In genomic region chr7:79771561-79772512, GRCm38 (mm10) we compare ENCODE assay signal across 14 mouse cellular contexts. TPM values are rescaled to one million over a fixed set of nuclear protein-coding genes. Genes with fewer than 3 reads are reported as not detected.
DNase-seq lines count a peak whose midpoint lies in the region; ATAC-seq and TF ChIP-seq lines count a peak whose summit lies in the region.
"Had no signal": no experiment of that assay in that cellular context is flagged by ENCODE, and none has a peak within 500 bp of the region (broad histone marks: within the 10 kb centered on the region; RNA-seq: fewer than 3 reads in every experiment).

No protein-coding gene starts in this region.

- WGBS in heart, embryonic 12.5 days = 32% methylated on average over 15 of the region's 15 CpGs
- WGBS in limb, embryonic 15.5 days = 42% methylated on average over 15 of the region's 15 CpGs
- 39% methylated on average over 15 of the region's 15 CpGs for WGBS in limb, embryonic 10.5 days
- 55% methylated on average over 15 of the region's 15 CpGs for WGBS in cerebellum, adult 2 months

- H3K4me2 ChIP-seq in heart, embryonic 12.5 days = peak overlapping the region; percentile 6
- H3K4me2 ChIP-seq in limb, embryonic 15.5 days = no peak overlapping the region
- H3K4me2 ChIP-seq: liver, embryonic 13.5 days had no signal

- no peaks in the 10 kb centered on the region for H3K9me3 ChIP-seq in heart, embryonic 12.5 days (replicated peaks)
- H3K9me3 ChIP-seq in limb, embryonic 15.5 days = no peaks in the 10 kb centered on the region
- H3K9me3 ChIP-seq in limb, embryonic 10.5 days (replicated peaks) = no peaks in the 10 kb centered on the region
- H3K9me3 ChIP-seq: liver, embryonic 13.5 days had no signal

- no peak overlapping the region for H3K4me3 ChIP-seq in heart, embryonic 12.5 days
- H3K4me3 ChIP-seq in limb, embryonic 15.5 days = no peak overlapping the region
- no peak overlapping the region for H3K4me3 ChIP-seq in limb, embryonic 10.5 days
- no peak overlapping the region for H3K4me3 ChIP-seq in cerebellum, adult 2 months (replicated peaks; ENCODE audit: insufficient read depth, low read depth, low read length)
- H3K4me3 ChIP-seq: liver, embryonic 13.5 days had no signal

- H3K27me3 ChIP-seq in heart, embryonic 12.5 days (replicated peaks) = no peaks in the 10 kb centered on the region
- no peaks in the 10 kb centered on the region for H3K27me3 ChIP-seq in limb, embryonic 15.5 days
- no peaks in the 10 kb centered on the region for H3K27me3 ChIP-seq in limb, embryonic 10.5 days (ENCODE audit: low read depth, poor library complexity, severe bottlenecking)
- no peaks in the 10 kb centered on the region for H3K27me3 ChIP-seq in cerebellum, adult 2 months (ENCODE audit: control insufficient read depth, insufficient read depth, low read length)
- H3K27me3 ChIP-seq: liver, embryonic 13.5 days had no signal

- no peaks in the 10 kb centered on the region for H3K36me3 ChIP-seq in heart, embryonic 12.5 days
- H3K36me3 ChIP-seq in limb, embryonic 15.5 days = no peaks in the 10 kb centered on the region
- no peaks in the 10 kb centered on the region for H3K36me3 ChIP-seq in limb, embryonic 10.5 days
- H3K36me3 ChIP-seq: liver, embryonic 13.5 days had no signal

- peaks cover 29% of the 10 kb centered on the region for H3K4me1 ChIP-seq in heart, embryonic 12.5 days (replicated peaks)
- no peaks in the 10 kb centered on the region for H3K4me1 ChIP-seq in limb, embryonic 15.5 days
- peaks cover 12% of the 10 kb centered on the region for H3K4me1 ChIP-seq in limb, embryonic 10.5 days
- no peaks in the 10 kb centered on the region for H3K4me1 ChIP-seq in cerebellum, adult 2 months (ENCODE audit: control insufficient read depth, insufficient read depth, low read length)
- H3K4me1 ChIP-seq: liver, embryonic 13.5 days had no signal

- intact Hi-C loops in heart, postnatal 10 days (cut with DNase I) = no loop called here

- no peak overlapping the region for H3K9ac ChIP-seq in heart, embryonic 12.5 days
- H3K9ac ChIP-seq in limb, embryonic 15.5 days = no peak overlapping the region
- H3K9ac ChIP-seq: forebrain, postnatal 0 days; liver, embryonic 13.5 days had no signal

- H3K27ac ChIP-seq in heart, embryonic 12.5 days (ENCODE audit: poor library complexity, severe bottlenecking) = peak overlapping the region; percentile 74
- no peak overlapping the region for H3K27ac ChIP-seq in limb, embryonic 15.5 days
- H3K27ac ChIP-seq in limb, embryonic 10.5 days = no peak overlapping the region
- no peak overlapping the region for H3K27ac ChIP-seq in cerebellum, adult 2 months (ENCODE audit: insufficient read depth, low read length)
- H3K27ac ChIP-seq: liver, embryonic 13.5 days; macrophage had no signal

- peak; percentile 69 for ATAC-seq in heart, embryonic 12.5 days (ENCODE audit: insufficient number of reproducible peaks, low FRiP score)
- ATAC-seq in limb, embryonic 15.5 days (ENCODE audit: insufficient number of reproducible peaks, low FRiP score, low TSS enrichment, low read depth) = 0 out of 2 replicates have a peak, but pooled peaks have one; percentile 30
- ATAC-seq in megakaryocyte-erythroid progenitor cell, adult 5-6 weeks (replicated peaks; ENCODE audit: low FRiP score, low TSS enrichment, poor library complexity, severe bottlenecking) = 0 out of 2 replicates have a peak, but pooled peaks have one; percentile 16
- ATAC-seq: forebrain, postnatal 0 days had no signal

- TF ChIP-seq POLR2A in cerebellum, adult 2 months (IDR thresholded peaks at IDR 0.05; ENCODE audit: borderline replicate concordance, insufficient read depth, low read length) = no peak

- TF ChIP-seq CTCF in cerebellum, adult 2 months (IDR thresholded peaks at IDR 0.05; ENCODE audit: borderline replicate concordance, insufficient read depth, low read depth, low read length) = no peak

- no peak for DNase-seq in heart, postnatal 10 days
- no peak for DNase-seq in limb, embryonic 10.5 days (ENCODE audit: low spot score)
- DNase-seq in adipocyte (ENCODE audit: low spot score) = peak; percentile 19
- DNase-seq in cerebellum, adult 2 months = no peak
- DNase-seq: cerebellum, adult 8-10 months; forebrain, postnatal 0 days; heart, postnatal 14 days; kidney, adult 11 months; liver, embryonic 13.5 days had no signal

RNA-seq across cellular contexts. Expression of gene Mesp1, which starts 21.8 kb away (rescaled TPM):
- not detected in 2 replicates for polyA plus RNA-seq in heart, embryonic 12.5 days (2016; fragmentation: Nextera tagmentation; extraction: Ambion mirVana)
- not detected for total RNA-seq in heart, postnatal 10 days (2021)
- 0.15 TPM in 1 of 2 replicates, not detected in the other for polyA plus RNA-seq in limb, embryonic 15.5 days (2015; fragmentation: Nextera tagmentation; extraction: Ambion mirVana)
- not detected in 2 replicates for polyA plus RNA-seq in limb, embryonic 10.5 days (2016; fragmentation: Nextera tagmentation; extraction: Ambion mirVana)
- not detected in 2 replicates for total RNA-seq in megakaryocyte-erythroid progenitor cell, adult 5-6 weeks (2014; fragmentation: Nextera tagmentation)
- total RNA-seq in megakaryocyte-erythroid progenitor cell, adult 5-6 weeks (2017) = not detected in 2 replicates
- not detected in 2 replicates for polyA plus RNA-seq in cerebellum, adult 2 months (2012; rRNA removed)
- total RNA-seq: CH12.LX; heart, postnatal 14 days had no signal
- polyA plus RNA-seq: liver, embryonic 13.5 days; macrophage had no signal

RNA-seq across cellular contexts. Expression of gene Wdr93, which starts 28.9 kb away (rescaled TPM):
- polyA plus RNA-seq in heart, embryonic 12.5 days (2016; fragmentation: Nextera tagmentation; extraction: Ambion mirVana) = 4.4 and 4.9 TPM in 2 replicates
- under 1 TPM; 0.14 to 0.15 TPM for total RNA-seq in heart, postnatal 10 days (2021)
- polyA plus RNA-seq in limb, embryonic 15.5 days (2015; fragmentation: Nextera tagmentation; extraction: Ambion mirVana) = 0.25 TPM in 1 of 2 replicates, not detected in the other
- 0.19 and 0.35 TPM in 2 replicates for polyA plus RNA-seq in limb, embryonic 10.5 days (2016; fragmentation: Nextera tagmentation; extraction: Ambion mirVana)
- total RNA-seq in megakaryocyte-erythroid progenitor cell, adult 5-6 weeks (2014; fragmentation: Nextera tagmentation) = not detected in 2 replicates
- total RNA-seq in megakaryocyte-erythroid progenitor cell, adult 5-6 weeks (2017) = not detected in 2 replicates
- polyA plus RNA-seq in cerebellum, adult 2 months (2012; rRNA removed) = 0.23 and 0.27 TPM in 2 replicates

RNA-seq across cellular contexts. Expression of gene Pex11a, which starts 28.9 kb away (rescaled TPM):
- 7.5 and 7.7 TPM in 2 replicates for polyA plus RNA-seq in heart, embryonic 12.5 days (2016; fragmentation: Nextera tagmentation; extraction: Ambion mirVana)
- total RNA-seq in heart, postnatal 10 days (2021) = 10 to 100 TPM; 13.3 to 16.5 TPM
- polyA plus RNA-seq in limb, embryonic 15.5 days (2015; fragmentation: Nextera tagmentation; extraction: Ambion mirVana) = 8.3 and 10.5 TPM in 2 replicates
- 6.6 and 11.3 TPM in 2 replicates for polyA plus RNA-seq in limb, embryonic 10.5 days (2016; fragmentation: Nextera tagmentation; extraction: Ambion mirVana)
- total RNA-seq in megakaryocyte-erythroid progenitor cell, adult 5-6 weeks (2014; fragmentation: Nextera tagmentation) = 5.4 and 8.6 TPM in 2 replicates
- 4.6 and 6.0 TPM in 2 replicates for total RNA-seq in megakaryocyte-erythroid progenitor cell, adult 5-6 weeks (2017)
- polyA plus RNA-seq in cerebellum, adult 2 months (2012; rRNA removed) = 9.1 and 10.5 TPM in 2 replicates

RNA-seq across cellular contexts. Expression of gene Mesp2, which starts 38.7 kb away (rescaled TPM):
- polyA plus RNA-seq in heart, embryonic 12.5 days (2016; fragmentation: Nextera tagmentation; extraction: Ambion mirVana) = 0.17 and 0.37 TPM in 2 replicates
- total RNA-seq in heart, postnatal 10 days (2021) = under 1 TPM; 0.12 to 0.40 TPM
- 0.83 and 0.90 TPM in 2 replicates for polyA plus RNA-seq in limb, embryonic 15.5 days (2015; fragmentation: Nextera tagmentation; extraction: Ambion mirVana)
- polyA plus RNA-seq in limb, embryonic 10.5 days (2016; fragmentation: Nextera tagmentation; extraction: Ambion mirVana) = 0.21 TPM in 1 of 2 replicates, not detected in the other
- not detected in 2 replicates for total RNA-seq in megakaryocyte-erythroid progenitor cell, adult 5-6 weeks (2014; fragmentation: Nextera tagmentation)
- total RNA-seq in megakaryocyte-erythroid progenitor cell, adult 5-6 weeks (2017) = 1.2 TPM in 1 of 2 replicates, not detected in the other
- 0.15 and 0.17 TPM in 2 replicates for polyA plus RNA-seq in cerebellum, adult 2 months (2012; rRNA removed)
- total RNA-seq: CH12.LX had no signal
- polyA plus RNA-seq: macrophage had no signal

RNA-seq across cellular contexts. Expression of gene Plin1, which starts 39.1 kb away (rescaled TPM):
- not detected in 2 replicates for polyA plus RNA-seq in heart, embryonic 12.5 days (2016; fragmentation: Nextera tagmentation; extraction: Ambion mirVana)
- total RNA-seq in heart, postnatal 10 days (2021) = 10 to 100 TPM; 24.0 to 76.0 TPM
- polyA plus RNA-seq in limb, embryonic 15.5 days (2015; fragmentation: Nextera tagmentation; extraction: Ambion mirVana) = 0.26 TPM in 1 of 2 replicates, not detected in the other
- not detected in 2 replicates for polyA plus RNA-seq in limb, embryonic 10.5 days (2016; fragmentation: Nextera tagmentation; extraction: Ambion mirVana)
- not detected in 2 replicates for total RNA-seq in megakaryocyte-erythroid progenitor cell, adult 5-6 weeks (2014; fragmentation: Nextera tagmentation)
- total RNA-seq in megakaryocyte-erythroid progenitor cell, adult 5-6 weeks (2017) = not detected in 2 replicates
- polyA plus RNA-seq in cerebellum, adult 2 months (2012; rRNA removed) = 0.10 and 0.36 TPM in 2 replicates
- total RNA-seq: CH12.LX; forebrain, postnatal 0 days had no signal
- polyA plus RNA-seq: forebrain, postnatal 0 days; liver, embryonic 13.5 days; macrophage had no signal

Comparison
In these comparisons a context has a peak if more than half of its experiments do, and no peak if none do; other contexts are left out.
1. ATAC-seq: peak in every context shown above with its lines; median percentile 69 in heart, embryonic 12.5 days; 30 in limb, embryonic 15.5 days; 16 in megakaryocyte-erythroid progenitor cell, adult 5-6 weeks.